Mouse (Mus musculus): ENCODE measurements around the gene Syt9. TPM values are rescaled to one million over a fixed set of nuclear protein-coding genes. Genes with fewer than 3 reads are reported as not detected.

Syt9 gene
- polyA plus RNA-seq (2015; fragmentation: Nextera tagmentation; extraction: Ambion mirVana), result 7.3 and 7.7 TPM in 2 replicates

- Histone ChIP-seq H3K9me3 (no peaks in the 10 kb centered on the region), H3K4me1 (replicated peaks) (peaks cover 15% of the 10 kb centered on the region), H3K4me3 (peak within 1 kb of the TSS; percentile 70), H3K9ac (peak within 1 kb of the TSS; percentile 71), H3K27me3 (peaks cover 68% of the 10 kb centered on the region), H3K36me3 (no peaks in the 10 kb centered on the region), H3K27ac (replicated peaks) (no peak within 1 kb of the TSS), H3K4me2 (peak within 1 kb of the TSS; percentile 89)
- ATAC-seq (ENCODE audit: low read depth), result peak; percentile 92
- 1% methylated on average over 77 of the region's 102 CpGs for WGBS
These were observed at the start of gene Syt9 for GRCm38 (mm10) chr7:107370232-107371125. Gene Syt9 (plus strand): TSS chr7:107370728.

GRCm38 (mm10) chr7:107339013-107339412 lies 31.5 kb upstream of the Syt9 start:
- H3K4me3 ChIP-seq, result no peak overlapping the region
- H3K36me3 ChIP-seq, result no peaks in the 10 kb centered on the region
- H3K4me2 ChIP-seq, result no peak overlapping the region
- no peak overlapping the region for H3K27ac ChIP-seq (replicated peaks)
- ATAC-seq (ENCODE audit: low read depth), result no peak
- H3K27me3 ChIP-seq, result no peaks in the 10 kb centered on the region
- 94% methylated on average over 5 of the region's 5 CpGs for WGBS
- H3K9me3 ChIP-seq, result no peaks in the 10 kb centered on the region
- H3K9ac ChIP-seq, result no peak overlapping the region
- peaks cover 5% of the 10 kb centered on the region for H3K4me1 ChIP-seq (replicated peaks)

- H3K4me1 ChIP-seq (replicated peaks), result peaks cover 5% of the 10 kb centered on the region
These were observed 30.9 kb upstream of the Syt9 start for GRCm38 (mm10) chr7:107339560-107340057.

GRCm38 (mm10) chr7:107340221-107340620 lies 30.3 kb upstream of the Syt9 start:
- H3K4me3 ChIP-seq, result no peak overlapping the region
- 83% methylated on average over 1 of the region's 1 CpGs for WGBS
- no peak overlapping the region for H3K4me2 ChIP-seq
- no peaks in the 10 kb centered on the region for H3K36me3 ChIP-seq
- H3K4me1 ChIP-seq (replicated peaks), result peaks cover 5% of the 10 kb centered on the region
- H3K27ac ChIP-seq (replicated peaks), result no peak overlapping the region
- no peak overlapping the region for H3K9ac ChIP-seq
- no peaks in the 10 kb centered on the region for H3K9me3 ChIP-seq
- ATAC-seq (ENCODE audit: low read depth), result no peak
- no peaks in the 10 kb centered on the region for H3K27me3 ChIP-seq

More at GRCm38 (mm10) chr7:107339560-107340057, 30.9 kb upstream of the Syt9 start:
- H3K27ac ChIP-seq (replicated peaks), result no peak overlapping the region
- H3K9me3 ChIP-seq, result no peaks in the 10 kb centered on the region
- ATAC-seq (ENCODE audit: low read depth), result no peak
- 49% methylated on average over 3 of the region's 3 CpGs for WGBS
- H3K27me3 ChIP-seq, result no peaks in the 10 kb centered on the region
- H3K4me3 ChIP-seq, result no peak overlapping the region
- H3K9ac ChIP-seq, result no peak overlapping the region
- no peaks in the 10 kb centered on the region for H3K36me3 ChIP-seq
- no peak overlapping the region for H3K4me2 ChIP-seq

GRCm38 (mm10) chr7:107341519-107342190 lies 28.9 kb upstream of the Syt9 start:
- WGBS, result 23% methylated on average over 8 of the region's 8 CpGs
- no peaks in the 10 kb centered on the region for H3K27me3 ChIP-seq
- no peaks in the 10 kb centered on the region for H3K9me3 ChIP-seq
- H3K27ac ChIP-seq (replicated peaks), result no peak overlapping the region
- peaks cover 5% of the 10 kb centered on the region for H3K4me1 ChIP-seq (replicated peaks)
- no peaks in the 10 kb centered on the region for H3K36me3 ChIP-seq
- H3K9ac ChIP-seq, result no peak overlapping the region
- H3K4me2 ChIP-seq, result no peak overlapping the region
- no peak overlapping the region for H3K4me3 ChIP-seq
- peak; percentile 72; the same call in 1 of the 2 replicates for ATAC-seq (ENCODE audit: low read depth)

- no peaks in the 10 kb centered on the region for H3K4me1 ChIP-seq (replicated peaks)
- H3K36me3 ChIP-seq, result no peaks in the 10 kb centered on the region
- WGBS, result 71% methylated on average over 1 of the region's 1 CpGs
- no peaks in the 10 kb centered on the region for H3K9me3 ChIP-seq
- no peak overlapping the region for H3K4me2 ChIP-seq
- H3K9ac ChIP-seq, result no peak overlapping the region
- H3K27ac ChIP-seq (replicated peaks), result no peak overlapping the region
- no peak for ATAC-seq (ENCODE audit: low read depth)
- H3K4me3 ChIP-seq, result no peak overlapping the region
- H3K27me3 ChIP-seq, result no peaks in the 10 kb centered on the region
These were observed 21.3 kb upstream of the Syt9 start for GRCm38 (mm10) chr7:107349201-107349600.

- no peak overlapping the region for H3K9ac ChIP-seq
- H3K27ac ChIP-seq (replicated peaks), result no peak overlapping the region
- no peaks in the 10 kb centered on the region for H3K36me3 ChIP-seq
- H3K4me3 ChIP-seq, result no peak overlapping the region
- H3K9me3 ChIP-seq, result no peaks in the 10 kb centered on the region
- no peaks in the 10 kb centered on the region for H3K4me1 ChIP-seq (replicated peaks)
- no peak for ATAC-seq (ENCODE audit: low read depth)
- H3K27me3 ChIP-seq, result no peaks in the 10 kb centered on the region
- H3K4me2 ChIP-seq, result no peak overlapping the region
- 90% methylated on average over 3 of the region's 3 CpGs for WGBS
These were observed 8.4 kb upstream of the Syt9 start for GRCm38 (mm10) chr7:107362153-107362552.

- Histone ChIP-seq H3K4me1 (replicated peaks) (no peaks in the 10 kb centered on the region), H3K4me2 (no peak overlapping the region), H3K27me3 (peaks cover 5% of the 10 kb centered on the region; the same call in 1 of the 2 replicates), H3K27ac (replicated peaks) (no peak overlapping the region), H3K9me3 (no peaks in the 10 kb centered on the region), H3K36me3 (no peaks in the 10 kb centered on the region), H3K9ac (no peak overlapping the region), H3K4me3 (no peak overlapping the region)
- 81% methylated on average over 3 of the region's 3 CpGs for WGBS
- no peak for ATAC-seq (ENCODE audit: low read depth)
These were observed 7.9 kb upstream of the Syt9 start for GRCm38 (mm10) chr7:107362634-107363033.

- Histone ChIP-seq H3K4me2 (peak overlapping the region; percentile 89), H3K36me3 (no peaks in the 10 kb centered on the region), H3K27me3 (peaks cover 68% of the 10 kb centered on the region), H3K27ac (replicated peaks) (no peak overlapping the region), H3K9me3 (no peaks in the 10 kb centered on the region), H3K9ac (peak overlapping the region; percentile 71), H3K4me3 (peak overlapping the region; percentile 70), H3K4me1 (replicated peaks) (peaks cover 15% of the 10 kb centered on the region)
- WGBS, result 2% methylated on average over 45 of the region's 45 CpGs
- peak; percentile 75 for ATAC-seq (ENCODE audit: low read depth)
These were observed 795 bp downstream of the Syt9 start for GRCm38 (mm10) chr7:107371126-107371920.

GRCm38 (mm10) chr7:107380562-107380961 lies 10.0 kb downstream of the Syt9 start:
- no peak overlapping the region for H3K9ac ChIP-seq
- 74% methylated on average over 5 of the region's 5 CpGs for WGBS
- no peaks in the 10 kb centered on the region for H3K27me3 ChIP-seq
- H3K4me3 ChIP-seq, result no peak overlapping the region
- H3K36me3 ChIP-seq, result no peaks in the 10 kb centered on the region
- no peaks in the 10 kb centered on the region for H3K9me3 ChIP-seq
- H3K4me2 ChIP-seq, result no peak overlapping the region
- no peaks in the 10 kb centered on the region for H3K4me1 ChIP-seq (replicated peaks)
- ATAC-seq (ENCODE audit: low read depth), result peak; percentile 36; the same call in 1 of the 2 replicates
- no peak overlapping the region for H3K27ac ChIP-seq (replicated peaks)

- Histone ChIP-seq H3K9me3 (no peaks in the 10 kb centered on the region), H3K27me3 (no peaks in the 10 kb centered on the region), H3K27ac (replicated peaks) (no peak overlapping the region), H3K36me3 (no peaks in the 10 kb centered on the region), H3K9ac (no peak overlapping the region), H3K4me2 (no peak overlapping the region), H3K4me3 (no peak overlapping the region), H3K4me1 (replicated peaks) (no peaks in the 10 kb centered on the region)
- no peak for ATAC-seq (ENCODE audit: low read depth)
These were observed 19.1 kb downstream of the Syt9 start for GRCm38 (mm10) chr7:107389604-107390003.
